Mouse (Mus musculus) neural tube, embryonic 13.5 days (tissue): ENCODE measurements at regions not wholly inside any gene's neighbourhood (a gene's known extent, or its start where the extent isn't known, plus 50 kb on each side); places are given as distances from the start of the nearest gene placed in this dataset.

Experiments
- ATAC-seq: fragments of 200-750 bp; cut with Nextera tagmentation; 2 replicates; pipeline ENCODE4 v1.8.0; 2017; ENCODE audit warnings: low read depth, mild to moderate bottlenecking, moderate TSS enrichment, moderate library complexity
- H3K27ac ChIP-seq: fragments of 300-500 bp; sonication (generic); replicated peaks from 2 replicates; pipeline ENCODE4 v1.5.1; 2015; ENCODE audit warnings: moderate library complexity, mild to moderate bottlenecking, inconsistent platforms
- H3K27me3 ChIP-seq: fragments of 300-500 bp; sonication (generic); 2 replicates; pipeline ENCODE4 v1.6.1; 2015; ENCODE audit warnings: mild to moderate bottlenecking, inconsistent platforms
- H3K36me3 ChIP-seq: fragments of 300-500 bp; sonication (generic); 2 replicates; pipeline ENCODE4 v1.6.1; 2015; ENCODE audit warnings: mild to moderate bottlenecking, inconsistent platforms
- H3K4me1 ChIP-seq: fragments of 300-500 bp; sonication (generic); replicated peaks from 2 replicates; pipeline ENCODE4 v1.6.1; 2015; ENCODE audit warnings: inconsistent platforms
- H3K4me2 ChIP-seq: fragments of 300-500 bp; sonication (generic); 2 replicates; pipeline ENCODE4 v1.6.1; 2015; ENCODE audit warnings: inconsistent platforms, mild to moderate bottlenecking, moderate library complexity
- H3K4me3 ChIP-seq: fragments of 300-500 bp; sonication (generic); 2 replicates; pipeline ENCODE4 v1.5.1; 2015; ENCODE audit warnings: mild to moderate bottlenecking, inconsistent platforms
- H3K9ac ChIP-seq: fragments of 300-500 bp; sonication (generic); 2 replicates; pipeline ENCODE4 v1.6.1; 2015; ENCODE audit warnings: moderate library complexity, mild to moderate bottlenecking, inconsistent platforms
- H3K9me3 ChIP-seq: fragments of 300-500 bp; sonication (generic); 2 replicates; pipeline ENCODE4 v1.6.1; 2016; ENCODE audit warnings: inconsistent platforms
- WGBS: fragments of 180-500 bp; shearing (Covaris S2); methylation state at CpG from one replicate; pipeline ENCODE4 v1.1.7; 2015; 5-methylcytosine and 5-hydroxymethylcytosine counted together

- Histone ChIP-seq H3K27ac (no peak overlapping the region), H3K4me2 (no peak overlapping the region), H3K9ac (no peak overlapping the region), H3K9me3 (no peaks in the 10 kb centered on the region), H3K4me3 (no peak overlapping the region), H3K36me3 (no peaks in the 10 kb centered on the region), H3K27me3 (peaks cover 11% of the 10 kb centered on the region), H3K4me1 (no peaks in the 10 kb centered on the region)
- WGBS = 71% methylated on average over 10 of the region's 10 CpGs
- no peak for ATAC-seq
Measured at GRCm38 (mm10) chr14:61697704-61698103, 90.4 kb downstream of the Kcnrg start.

GRCm38 (mm10) chr14:61698358-61699055 is 91.2 kb downstream of the Kcnrg start:
- no peak overlapping the region for H3K9ac ChIP-seq
- peaks cover 7% of the 10 kb centered on the region; the same call in 1 of the 2 replicates for H3K27me3 ChIP-seq
- WGBS = 66% methylated on average over 12 of the region's 12 CpGs
- no peak for ATAC-seq
- no peak overlapping the region for H3K27ac ChIP-seq
- H3K9me3 ChIP-seq = no peaks in the 10 kb centered on the region
- no peak overlapping the region for H3K4me3 ChIP-seq
- no peaks in the 10 kb centered on the region for H3K36me3 ChIP-seq
- no peak overlapping the region for H3K4me2 ChIP-seq
- no peaks in the 10 kb centered on the region for H3K4me1 ChIP-seq

GRCm38 (mm10) chr14:61699638-61700037 is 92.4 kb downstream of the Kcnrg start:
- 70% methylated on average over 7 of the region's 7 CpGs for WGBS
- H3K4me2 ChIP-seq = no peak overlapping the region
- H3K27me3 ChIP-seq = peaks cover 7% of the 10 kb centered on the region; the same call in 1 of the 2 replicates
- no peaks in the 10 kb centered on the region for H3K9me3 ChIP-seq
- H3K4me3 ChIP-seq = no peak overlapping the region
- ATAC-seq = no peak
- no peak overlapping the region for H3K27ac ChIP-seq
- no peaks in the 10 kb centered on the region for H3K4me1 ChIP-seq
- H3K9ac ChIP-seq = no peak overlapping the region
- H3K36me3 ChIP-seq = no peaks in the 10 kb centered on the region

DNA sequence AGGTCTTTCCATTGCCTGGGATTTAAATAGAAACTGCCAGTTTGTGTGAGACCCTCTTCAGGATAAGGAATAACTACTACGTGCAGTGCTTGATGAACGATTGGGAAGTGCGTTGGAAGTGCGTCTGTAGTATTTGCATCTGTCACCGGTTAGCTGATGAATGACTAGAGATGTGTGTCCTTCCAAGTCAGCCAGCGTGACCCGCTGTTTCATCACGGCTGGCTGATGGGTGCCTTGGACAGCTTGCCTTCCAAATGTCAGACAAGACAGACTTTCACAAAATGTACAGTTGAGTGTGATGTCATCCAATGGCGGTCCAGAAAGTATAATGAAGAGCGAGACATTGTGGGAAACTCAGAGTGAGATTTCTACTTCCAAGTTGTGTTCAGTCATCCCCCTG is 93.9 kb downstream of the Kcnrg start:
- H3K27me3 ChIP-seq = no peaks in the 10 kb centered on the region
- no peak overlapping the region for H3K4me2 ChIP-seq
- H3K9ac ChIP-seq = no peak overlapping the region
- H3K9me3 ChIP-seq = no peaks in the 10 kb centered on the region
- no peaks in the 10 kb centered on the region for H3K4me1 ChIP-seq
- no peak for ATAC-seq
- no peak overlapping the region for H3K4me3 ChIP-seq
- WGBS = 73% methylated on average over 10 of the region's 10 CpGs
- H3K36me3 ChIP-seq = no peaks in the 10 kb centered on the region
- no peak overlapping the region for H3K27ac ChIP-seq

DNA sequence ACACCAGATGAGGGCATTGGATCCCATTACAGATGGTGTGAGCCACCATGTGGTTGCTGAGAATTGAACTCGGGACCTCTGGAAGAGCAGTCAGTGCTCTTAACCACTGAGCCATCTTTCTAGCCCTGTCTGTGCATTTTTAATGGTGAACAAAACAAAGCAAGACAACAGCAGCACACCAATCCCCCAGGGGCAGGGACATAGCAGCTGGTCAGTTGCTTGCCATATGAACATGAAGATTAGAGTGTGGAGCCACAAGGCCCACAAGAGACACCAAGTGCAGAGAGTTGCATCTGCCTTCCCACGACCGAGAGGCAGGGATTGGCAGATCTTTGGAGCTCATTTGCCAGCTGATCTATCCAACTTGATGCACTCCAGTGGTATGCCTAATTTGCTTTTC is 96.7 kb downstream of the Kcnrg start:
- no peak for ATAC-seq

GRCm38 (mm10) chr14:61706984-61707383 is 99.7 kb downstream of the Kcnrg start:
- Histone ChIP-seq H3K4me1 (no peaks in the 10 kb centered on the region), H3K27me3 (no peaks in the 10 kb centered on the region), H3K9me3 (no peaks in the 10 kb centered on the region), H3K9ac (no peak overlapping the region), H3K27ac (no peak overlapping the region), H3K4me2 (no peak overlapping the region), H3K36me3 (no peaks in the 10 kb centered on the region), H3K4me3 (no peak overlapping the region)
- no peak for ATAC-seq
- 86% methylated on average over 6 of the region's 6 CpGs for WGBS

More for the DNA sequence above, 96.7 kb downstream of the Kcnrg start:
- H3K4me2 ChIP-seq = no peak overlapping the region
- no peaks in the 10 kb centered on the region for H3K36me3 ChIP-seq
- no peak overlapping the region for H3K9ac ChIP-seq
- H3K27me3 ChIP-seq = no peaks in the 10 kb centered on the region
- H3K27ac ChIP-seq = no peak overlapping the region
- H3K4me3 ChIP-seq = no peak overlapping the region
- WGBS = 81% methylated on average over 3 of the region's 3 CpGs
- H3K9me3 ChIP-seq = no peaks in the 10 kb centered on the region
- no peaks in the 10 kb centered on the region for H3K4me1 ChIP-seq

DNA sequence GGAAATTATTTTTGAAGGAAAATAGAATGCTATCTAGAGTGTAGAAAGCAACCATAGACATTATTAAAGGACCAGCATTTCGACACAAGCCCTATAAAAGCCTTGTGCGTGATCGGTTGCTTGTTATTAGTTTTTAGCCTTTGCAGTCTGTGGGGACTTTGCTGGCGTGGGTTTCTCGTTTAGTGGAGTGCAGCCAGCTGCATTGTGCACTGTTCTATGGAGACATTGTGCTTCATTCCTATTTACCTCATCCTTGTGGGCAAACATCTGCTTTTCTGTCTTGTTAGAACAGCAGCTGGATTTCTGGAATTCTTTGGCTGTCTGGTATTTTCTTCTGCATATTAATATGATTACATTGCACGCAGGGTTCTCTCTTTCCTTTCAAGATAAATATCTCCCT is 101.1 kb downstream of the Kcnrg start:
- Histone ChIP-seq H3K4me1 (no peaks in the 10 kb centered on the region), H3K27ac (no peak overlapping the region), H3K4me2 (no peak overlapping the region), H3K27me3 (no peaks in the 10 kb centered on the region), H3K9ac (no peak overlapping the region), H3K9me3 (no peaks in the 10 kb centered on the region), H3K36me3 (no peaks in the 10 kb centered on the region), H3K4me3 (no peak overlapping the region)
- ATAC-seq = no peak
- 70% methylated on average over 6 of the region's 6 CpGs for WGBS

DNA sequence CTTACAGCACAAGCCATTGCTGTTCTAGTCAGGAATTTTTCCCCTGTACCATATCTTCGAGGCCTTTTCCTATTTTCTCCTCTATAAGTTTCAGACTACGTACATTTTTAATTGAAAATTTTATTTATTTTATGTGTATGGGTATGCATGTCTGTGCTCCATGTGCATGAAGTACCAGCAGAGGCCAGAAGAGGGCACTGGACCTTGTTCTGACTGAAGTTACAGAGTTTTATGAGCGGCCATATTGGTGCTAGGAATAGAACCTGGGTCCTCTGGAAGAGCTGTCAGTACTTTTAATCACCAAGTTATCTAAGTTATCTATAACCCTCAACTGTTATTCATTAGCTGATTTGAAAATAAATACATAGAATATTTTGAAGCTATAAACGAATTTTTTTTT is 108.5 kb downstream of the Kcnrg start:
- H3K27ac ChIP-seq = no peak overlapping the region
- H3K9ac ChIP-seq = no peak overlapping the region
- WGBS = 93% methylated on average over 4 of the region's 4 CpGs
- H3K4me2 ChIP-seq = no peak overlapping the region
- no peaks in the 10 kb centered on the region for H3K27me3 ChIP-seq
- H3K4me1 ChIP-seq = peaks cover 14% of the 10 kb centered on the region; the same call in 1 of the 2 replicates
- peaks cover 7% of the 10 kb centered on the region; the same call in 1 of the 2 replicates for H3K9me3 ChIP-seq
- ATAC-seq = no peak
- H3K36me3 ChIP-seq = no peaks in the 10 kb centered on the region
- no peak overlapping the region for H3K4me3 ChIP-seq

DNA sequence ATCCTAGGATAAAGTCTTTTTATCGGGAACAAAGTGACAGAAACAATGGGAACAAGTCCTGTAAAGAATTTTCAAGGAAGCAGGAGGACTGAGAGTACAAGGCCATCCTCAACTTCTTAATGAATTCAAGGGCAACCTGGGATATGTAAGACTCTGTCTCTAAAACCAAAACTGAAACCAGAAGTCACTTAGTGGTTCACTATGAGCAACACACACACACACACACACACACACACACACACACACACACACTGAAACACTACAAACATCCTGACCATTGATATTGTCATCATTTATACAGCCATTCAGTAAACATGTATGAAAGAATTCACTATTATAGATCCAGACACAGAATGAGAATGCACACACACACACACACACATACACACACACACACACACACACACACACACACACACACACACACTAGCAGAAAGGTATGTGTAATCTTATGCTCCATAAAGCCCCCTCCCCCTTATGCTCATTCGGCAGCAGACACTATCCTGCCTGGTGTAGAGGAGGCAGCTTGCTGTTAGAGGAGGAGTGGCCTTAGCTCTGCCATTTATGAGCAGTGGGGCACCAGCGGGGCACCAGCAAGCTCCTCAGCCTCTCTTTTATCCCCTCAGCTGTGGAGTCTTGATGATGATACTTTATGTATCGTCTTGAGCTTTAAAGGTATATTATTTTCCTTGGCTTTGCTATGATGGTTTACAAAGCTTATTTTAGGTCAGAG is 111.3 kb downstream of the Kcnrg start:
- no peaks in the 10 kb centered on the region for H3K36me3 ChIP-seq
- no peak overlapping the region for H3K9ac ChIP-seq
- no peak overlapping the region for H3K27ac ChIP-seq
- H3K4me3 ChIP-seq = no peak overlapping the region
- peaks cover 7% of the 10 kb centered on the region; the same call in 1 of the 2 replicates for H3K9me3 ChIP-seq
- H3K4me1 ChIP-seq = peaks cover 17% of the 10 kb centered on the region; the same call in 1 of the 2 replicates
- ATAC-seq = peak; percentile 63; the same call in 1 of the 2 replicates
- H3K4me2 ChIP-seq = no peak overlapping the region
- H3K27me3 ChIP-seq = no peaks in the 10 kb centered on the region
- WGBS = 39% methylated on average over 4 of the region's 4 CpGs

GRCm38 (mm10) chr14:61721302-61721701 is 114.0 kb downstream of the Kcnrg start:
- ATAC-seq = no peak
- no peak overlapping the region for H3K9ac ChIP-seq
- no peak overlapping the region for H3K4me2 ChIP-seq
- H3K9me3 ChIP-seq = no peaks in the 10 kb centered on the region
- peaks cover 17% of the 10 kb centered on the region; the same call in 1 of the 2 replicates for H3K4me1 ChIP-seq
- WGBS = 87% methylated on average over 4 of the region's 4 CpGs
- no peaks in the 10 kb centered on the region for H3K36me3 ChIP-seq
- H3K4me3 ChIP-seq = no peak overlapping the region
- H3K27ac ChIP-seq = no peak overlapping the region
- no peaks in the 10 kb centered on the region for H3K27me3 ChIP-seq

DNA sequence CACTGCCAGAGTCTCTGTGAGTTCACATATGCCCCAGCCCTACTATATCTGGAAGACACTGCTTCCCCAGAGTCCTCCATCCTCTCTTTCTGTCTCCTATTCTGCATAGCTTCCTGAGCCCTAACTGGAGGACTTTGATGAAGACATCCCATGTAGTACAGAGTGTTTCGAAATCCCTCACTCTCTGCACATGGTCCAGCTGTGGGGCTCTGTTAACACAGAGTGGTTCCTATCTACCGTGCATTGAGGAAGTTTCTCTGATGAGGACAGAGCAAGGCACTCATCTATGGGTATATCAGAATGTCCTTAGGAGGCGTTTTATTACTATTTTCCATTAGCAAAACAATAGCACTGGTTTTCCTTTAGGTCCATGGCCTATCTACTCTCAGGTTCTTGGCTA is 117.7 kb downstream of the Kcnrg start:
- peaks cover 10% of the 10 kb centered on the region; the same call in 1 of the 2 replicates for H3K4me1 ChIP-seq
- 86% methylated on average over 3 of the region's 3 CpGs for WGBS
- no peaks in the 10 kb centered on the region for H3K9me3 ChIP-seq
- H3K36me3 ChIP-seq = no peaks in the 10 kb centered on the region
- no peak overlapping the region for H3K4me3 ChIP-seq
- H3K9ac ChIP-seq = no peak overlapping the region
- no peak overlapping the region for H3K27ac ChIP-seq
- H3K27me3 ChIP-seq = no peaks in the 10 kb centered on the region
- no peak overlapping the region for H3K4me2 ChIP-seq
- no peak for ATAC-seq

GRCm38 (mm10) chr14:61728562-61728961 is 121.3 kb downstream of the Kcnrg start:
- 10% methylated on average over 5 of the region's 5 CpGs for WGBS
- no peak overlapping the region for H3K4me3 ChIP-seq
- no peaks in the 10 kb centered on the region for H3K27me3 ChIP-seq
- H3K36me3 ChIP-seq = no peaks in the 10 kb centered on the region
- ATAC-seq = no peak
- no peaks in the 10 kb centered on the region for H3K4me1 ChIP-seq
- no peak overlapping the region for H3K27ac ChIP-seq
- no peak overlapping the region for H3K4me2 ChIP-seq
- no peak overlapping the region for H3K9ac ChIP-seq
- no peaks in the 10 kb centered on the region for H3K9me3 ChIP-seq
